Mouse (Mus musculus) lung, adult 2 months (tissue): ENCODE data around the gene Wdr1.

Experiments
- CTCF ChIP-seq: fragments of 200-500 bp; IDR thresholded peaks from 2 replicates; pipeline ENCODE4 v1.5.1; 2011; ENCODE audit warnings: mild to moderate bottlenecking, low read length, control low read depth; ENCODE audit not compliant: insufficient read depth
- POLR2A ChIP-seq: fragments of 200-500 bp; IDR thresholded peaks from 2 replicates; pipeline ENCODE4 v1.6.1; 2011; ENCODE audit warnings: low read depth, mild to moderate bottlenecking, control low read depth, low read length, borderline replicate concordance; ENCODE audit errors: extremely low read depth

- TF ChIP-seq CTCF (no peak), POLR2A (no peak)
Measured at GRCm38 (mm10) chr5:38583026-38583425, 20.0 kb upstream of the Wdr1 start.
